Mouse (Mus musculus) left cerebral cortex, postnatal 10 days (tissue): ENCODE data around the gene Gm20388. TPM values are rescaled to one million over a fixed set of nuclear protein-coding genes. Genes with fewer than 3 reads are reported as not detected.

Experiments used
- DNase-seq, 2 experiments: peaks; one replicate each; pipeline ENCODE4 v3.0.0; 2021 to 2022; ENCODE audit warnings: low spot score in 2 of 2, mixed read lengths in 1 of 2; ENCODE audit errors: extremely low spot score in 1 of 2
- intact Hi-C: fragments of 180-260 bp; cut with DNase I; formaldehyde crosslinking; loops from one replicate; pipeline ENCODE4 v1.15.1; 2025
- total RNA-seq, 2 experiments: library from RNA; stranded (reverse); gene quantifications; 2 replicates each; pipeline ENCODE4 v1.2.3; 2021

Gene Gm20388
- total RNA-seq, 2 experiments from 2014 or later, result 4.4 to 9.0 TPM

GRCm38 (mm10) chr8:122651326-122651921, 2740.8 kb downstream of the Gm20388 start:
- intact Hi-C loops, result no loop called here
- no peak for DNase-seq

GRCm38 (mm10) chr8:122652643-122653042, 2742.0 kb downstream of the Gm20388 start:
- intact Hi-C loops, result no loop called here

DNA sequence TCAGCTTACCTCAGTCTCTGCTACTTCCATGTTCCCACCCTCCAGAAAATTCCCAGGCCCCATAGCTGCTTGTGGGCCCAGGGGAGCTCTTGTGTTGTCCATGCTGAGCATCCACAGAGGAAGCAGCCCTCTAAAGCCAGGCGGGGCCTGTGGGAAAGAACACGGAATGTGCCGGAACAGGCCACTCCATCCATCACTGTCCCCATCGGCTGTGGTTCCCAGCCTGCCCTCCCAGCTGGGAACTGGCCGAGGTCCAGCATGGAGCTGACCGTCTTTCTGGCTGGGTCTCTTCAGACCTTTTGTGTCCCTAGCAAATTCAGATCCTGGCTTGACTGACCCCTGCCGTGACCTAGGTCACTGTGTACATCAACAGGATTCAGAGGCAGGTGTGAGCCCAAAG, 2744.1 kb downstream of the Gm20388 start:
- intact Hi-C loops, result no loop called here
- peak in 1 of 2 experiments; percentile 75 for DNase-seq

More at GRCm38 (mm10) chr8:122652643-122653042, 2742.0 kb downstream of the Gm20388 start:
- DNase-seq, result no peak

DNA sequence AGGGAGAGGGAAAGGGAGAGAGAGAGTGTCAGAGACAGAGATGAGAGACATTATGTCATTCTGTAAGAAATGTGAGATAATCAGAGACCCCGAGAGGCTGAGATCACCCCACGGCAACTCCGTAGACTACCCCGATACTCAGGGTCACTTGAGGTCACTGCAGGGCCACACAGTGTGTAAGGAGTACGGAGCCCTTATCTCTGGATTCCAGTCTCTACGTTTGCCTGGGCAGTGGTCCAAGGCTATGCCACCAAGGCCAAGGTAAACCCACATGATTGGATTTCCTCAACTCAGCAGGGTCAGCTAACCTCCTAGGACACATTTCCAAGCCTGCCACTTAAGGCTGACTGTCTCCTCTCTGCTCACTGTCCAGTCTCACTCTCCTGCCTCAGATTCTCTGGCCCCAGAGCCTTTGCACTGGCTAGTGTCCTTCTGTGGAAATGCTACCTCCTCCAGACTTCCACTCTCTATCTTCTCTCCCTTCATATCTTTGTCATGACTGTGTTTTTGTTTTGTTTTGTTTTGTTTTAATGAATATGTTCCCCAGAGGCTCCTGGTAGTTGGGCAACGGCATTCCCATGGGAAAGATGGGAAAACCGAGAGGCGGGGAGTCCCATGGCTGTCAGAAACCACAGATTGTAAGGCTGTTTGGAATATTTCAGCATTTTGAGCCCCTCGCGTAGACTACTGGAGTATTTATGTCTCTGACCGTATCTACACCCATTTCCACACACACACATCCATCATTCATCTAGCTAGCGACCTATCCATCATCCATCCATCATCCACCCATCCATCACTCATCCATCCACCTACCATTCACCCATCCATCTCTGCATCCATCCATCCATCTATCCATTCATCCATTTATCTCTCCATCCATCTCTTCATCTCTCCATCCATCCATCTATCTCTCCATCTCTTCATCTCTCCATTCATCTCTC, 2745.7 kb downstream of the Gm20388 start:
- DNase-seq, result no peak
- intact Hi-C loops, result no loop called here

DNA sequence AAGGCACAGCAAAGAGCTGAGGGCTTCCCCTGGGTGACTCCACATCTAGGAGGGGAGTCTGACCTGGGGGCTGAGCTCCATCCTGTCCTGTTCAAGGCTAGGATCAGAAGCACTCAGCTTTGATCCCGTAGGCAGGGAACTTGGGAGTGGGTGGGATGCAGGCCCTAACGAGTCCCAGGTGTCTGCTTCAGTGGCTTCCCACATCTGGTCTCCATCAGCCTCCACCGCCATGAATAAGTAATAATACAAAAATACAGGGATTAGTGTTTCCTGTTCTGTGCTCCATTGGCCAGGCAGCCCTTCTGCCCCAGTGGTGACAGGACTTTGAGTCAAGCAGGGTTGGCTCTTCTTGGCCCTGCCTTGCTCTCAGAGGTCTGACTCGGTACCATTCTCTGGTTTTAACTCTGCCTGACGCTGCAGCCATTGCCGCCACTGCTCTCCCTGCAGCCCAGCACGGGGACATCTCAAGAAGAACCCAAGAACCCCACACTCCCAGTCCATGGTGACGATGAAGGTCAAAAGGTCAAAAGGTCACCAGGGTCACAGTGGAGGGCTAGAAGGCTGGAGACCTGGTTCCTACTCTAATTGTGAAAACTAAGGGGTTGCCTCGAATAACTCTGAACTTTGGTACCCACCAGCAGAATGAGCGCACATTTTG, 2747.6 kb downstream of the Gm20388 start:
- intact Hi-C loops, result no loop called here
- DNase-seq, result no peak

DNA sequence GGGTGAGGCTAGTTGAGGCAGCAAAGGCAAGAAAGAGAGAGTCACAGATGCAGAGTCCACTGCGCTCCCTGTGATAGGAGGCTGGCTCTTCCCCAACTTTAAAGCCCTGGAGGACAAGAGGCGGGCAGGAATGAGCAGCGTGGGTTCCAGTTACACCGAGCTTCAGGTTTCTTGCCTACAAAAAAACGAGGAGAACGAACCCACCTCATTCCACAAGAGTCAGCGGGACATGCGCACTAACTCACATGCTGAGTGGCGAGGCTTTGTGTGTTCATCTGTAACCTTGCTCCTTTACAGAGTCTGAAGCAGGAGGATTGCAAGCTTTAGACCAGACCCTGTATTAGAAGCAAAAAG, 2748.1 kb downstream of the Gm20388 start:
- intact Hi-C loops, result no loop called here
- DNase-seq, result no peak

DNA sequence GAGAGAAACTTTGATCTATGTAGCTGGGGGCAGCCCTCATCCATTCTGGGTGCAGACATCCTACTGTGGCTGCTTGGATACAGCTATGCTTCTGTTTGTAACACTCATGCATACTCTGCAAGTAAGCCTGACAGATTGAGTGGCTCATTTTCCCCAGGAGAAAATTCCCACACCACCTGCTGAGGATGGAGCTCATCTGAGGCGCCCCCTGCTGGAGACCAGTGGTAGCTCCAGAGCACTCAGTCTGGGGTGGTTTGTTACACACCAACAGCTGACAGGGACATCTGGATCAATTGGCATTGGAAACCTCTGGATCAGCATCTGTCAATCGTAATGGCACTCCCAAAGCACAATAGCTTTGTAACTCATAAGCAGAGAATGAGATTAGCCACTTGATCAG, 2749.4 kb downstream of the Gm20388 start:
- intact Hi-C loops, result no loop called here
- DNase-seq, result no peak

DNA sequence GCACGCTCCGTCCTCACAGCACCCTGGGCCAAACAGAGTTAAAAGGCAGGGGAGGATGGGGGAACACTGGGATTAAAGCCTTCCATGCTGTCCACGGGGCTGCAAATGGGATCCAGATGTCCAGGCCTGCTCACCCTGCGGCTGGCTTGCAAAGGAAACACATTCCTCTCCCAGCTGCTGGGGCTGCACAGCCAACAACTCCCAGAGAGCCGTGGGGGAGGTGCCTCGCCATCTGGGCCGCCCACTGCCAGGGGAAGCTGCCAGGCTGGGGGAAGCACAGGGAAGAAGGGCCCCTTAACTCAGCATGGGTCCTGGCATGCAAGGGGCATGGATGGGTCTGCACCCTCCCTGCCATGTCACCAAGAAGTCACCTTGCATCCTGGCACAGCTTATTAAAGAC, 2750.5 kb downstream of the Gm20388 start:
- peak; percentile 60 to 93 for DNase-seq

DNA sequence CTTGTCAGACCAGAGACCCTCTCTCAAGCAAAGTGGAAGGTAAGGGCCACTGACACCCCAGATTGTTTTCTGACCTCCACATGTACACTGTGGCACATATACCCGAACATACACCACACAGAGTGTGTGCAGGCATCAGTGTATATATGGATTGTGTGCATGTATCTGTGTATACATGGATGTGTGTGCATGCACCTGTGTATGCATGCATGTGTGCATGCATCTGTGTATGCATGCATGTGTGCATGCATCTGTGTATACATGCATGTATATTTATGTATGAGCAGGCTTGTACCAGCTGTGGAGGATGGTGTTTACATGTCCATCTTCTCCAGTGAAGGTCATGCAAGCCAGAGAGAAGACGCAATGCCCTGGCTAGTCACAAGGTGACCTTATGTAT, 2751.3 kb downstream of the Gm20388 start:
- DNase-seq, result no peak
- intact Hi-C loops, result no loop called here

More for the DNA sequence above, 2750.5 kb downstream of the Gm20388 start:
- intact Hi-C loops, result no loop called here

DNA sequence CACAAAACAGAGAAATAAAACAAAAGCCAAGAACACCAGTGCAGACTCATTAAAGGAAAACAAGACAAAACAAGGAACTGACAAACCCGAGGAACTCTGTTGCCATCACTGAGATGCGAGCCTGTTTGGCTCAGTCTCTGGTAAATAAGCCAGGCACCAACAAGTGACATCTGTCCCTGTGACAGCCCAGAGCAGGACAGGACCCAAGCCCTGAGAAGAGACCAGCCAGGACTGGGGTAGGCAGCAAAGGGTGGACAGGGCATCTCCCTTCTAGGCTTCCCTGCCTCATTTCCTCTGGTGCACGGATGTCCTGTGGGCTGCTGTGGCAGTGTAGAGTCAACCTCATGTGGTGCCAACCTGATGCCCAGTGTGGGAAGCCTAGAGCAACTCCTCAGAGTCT, 2752.5 kb downstream of the Gm20388 start:
- intact Hi-C loops, result no loop called here
- DNase-seq, result no peak

DNA sequence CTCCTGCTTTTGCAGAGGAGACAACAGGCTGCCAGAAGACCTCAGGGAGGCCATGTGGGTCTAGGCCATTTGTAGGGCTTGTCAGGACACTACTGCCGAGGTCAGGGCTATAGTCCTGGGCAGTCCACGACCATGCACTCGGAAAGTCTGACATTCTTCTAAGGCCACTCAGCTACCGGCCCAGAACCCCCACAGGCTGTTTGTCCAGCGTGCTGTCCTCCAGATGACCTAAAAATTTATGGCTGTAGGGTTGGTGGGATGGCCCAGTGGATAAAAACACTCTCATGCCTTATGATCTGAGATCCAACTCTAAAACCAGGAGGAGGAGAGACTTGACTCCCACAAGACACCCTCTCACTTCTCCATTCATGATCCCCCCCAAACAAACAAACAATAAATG, 2753.0 kb downstream of the Gm20388 start:
- intact Hi-C loops, result no loop called here
- no peak for DNase-seq

DNA sequence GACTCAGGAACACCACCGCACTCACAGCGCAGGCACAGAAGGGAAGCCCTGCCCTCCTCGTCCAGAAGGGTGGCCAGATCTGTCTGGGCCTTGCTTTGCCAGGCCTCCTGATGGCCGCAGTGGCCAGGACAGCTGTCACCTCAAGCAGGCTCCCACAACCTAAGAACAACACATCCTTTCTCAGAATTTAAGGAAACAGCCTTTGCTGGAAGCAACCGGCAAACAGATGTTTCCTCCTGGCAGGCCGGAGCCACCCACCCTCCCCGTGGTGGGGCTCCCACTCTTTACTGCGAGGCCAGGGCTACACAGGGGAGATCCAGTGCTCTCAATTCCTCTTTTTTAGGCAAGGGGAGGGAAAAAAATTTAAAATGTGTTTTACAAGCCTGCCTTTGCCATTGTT, 2754.6 kb downstream of the Gm20388 start:
- peak; percentile 49 to 86 for DNase-seq
- intact Hi-C loops, result no loop called here

- DNase-seq, result peak; percentile 48 to 86
- intact Hi-C loops, result no loop called here
Observed at GRCm38 (mm10) chr8:122665667-122666316, 2755.2 kb downstream of the Gm20388 start.

- no peak for DNase-seq
- intact Hi-C loops, result no loop called here
Observed at GRCm38 (mm10) chr8:122666338-122666764, 2755.7 kb downstream of the Gm20388 start.

- DNase-seq, result peak; percentile 59 to 61
- intact Hi-C loops, result no loop called here
Observed at GRCm38 (mm10) chr8:122666827-122667226, 2756.2 kb downstream of the Gm20388 start.

GRCm38 (mm10) chr8:122667854-122668253, 2757.2 kb downstream of the Gm20388 start:
- DNase-seq, result no peak
- intact Hi-C loops, result no loop called here

DNA sequence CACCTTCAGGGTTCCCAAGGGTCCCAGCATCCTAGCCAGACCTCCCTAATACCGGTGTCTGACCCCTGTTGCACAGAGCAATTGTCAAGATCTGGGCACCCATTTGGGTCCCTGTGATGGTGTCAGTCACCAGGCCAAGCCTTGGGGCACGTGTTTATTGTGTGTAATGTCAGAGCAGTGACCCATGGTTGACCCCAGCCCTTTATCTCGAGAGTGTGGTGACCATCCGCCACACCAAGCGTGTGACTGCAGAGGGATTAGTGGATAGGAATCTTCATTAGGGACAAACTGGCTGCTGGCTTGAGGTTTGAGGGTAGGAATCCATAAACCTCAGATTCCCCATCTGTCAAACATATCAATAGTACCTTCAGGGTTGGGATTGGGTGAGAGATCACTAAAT, 2758.7 kb downstream of the Gm20388 start:
- intact Hi-C loops, result no loop called here
- no peak for DNase-seq

GRCm38 (mm10) chr8:122670001-122670400, 2759.4 kb downstream of the Gm20388 start:
- intact Hi-C loops, result no loop called here
- DNase-seq, result no peak

DNA sequence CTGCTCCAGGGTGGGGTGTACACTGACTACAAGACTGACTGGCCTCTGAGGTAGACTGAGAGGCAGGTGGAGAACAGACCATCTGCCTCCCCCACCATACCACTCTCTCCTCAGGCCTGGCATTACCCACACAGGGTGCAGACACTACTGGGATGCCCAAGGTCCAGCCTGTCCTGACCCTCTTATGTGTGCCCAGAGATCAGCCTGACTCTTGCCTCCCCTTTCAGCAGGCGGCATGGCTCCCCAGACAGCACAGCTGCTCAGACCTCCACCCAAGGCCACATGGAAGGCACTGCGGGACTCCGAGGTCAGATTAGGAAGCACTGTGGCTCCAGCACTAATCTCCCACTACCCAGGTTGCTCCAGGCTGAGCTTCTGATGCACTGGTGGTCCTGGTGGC, 2760.1 kb downstream of the Gm20388 start:
- DNase-seq, result no peak
- intact Hi-C loops, result no loop called here
